Mouse (Mus musculus) activated CD4-positive, CD25-positive, alpha-beta regulatory T cell, adult 4 months (primary cell): ENCODE results near the gene Pink1. TPM values are rescaled to one million over a fixed set of nuclear protein-coding genes. Genes with fewer than 3 reads are reported as not detected.
A peak's percentile ranks its signal among the peaks of the same experiment; 100 is the strongest.
"Not testable (repeated sequence)": the region's sequence is repeated elsewhere in the genome, so short reads cannot be mapped to it uniquely, and the experiment has no call there.

ENCODE experiments used
- ATAC-seq: one replicate; pipeline ENCODE4 v1.8.0; 2017
- polyA plus RNA-seq, 2 experiments: library from polyadenylated mRNA; unstranded; fragments of 100-300 nt; shearing (Covaris generic); gene quantifications; one replicate each; pipeline ENCODE4 v1.2.1; 2017

Gene Pink1
- polyA plus RNA-seq, 2 experiments from 2014 or later = 5.6 to 15.3 TPM

GRCm38 (mm10) chr4:138341393-138341792, 15.3 kb upstream of the Pink1 start:
- ATAC-seq = no peak

DNA sequence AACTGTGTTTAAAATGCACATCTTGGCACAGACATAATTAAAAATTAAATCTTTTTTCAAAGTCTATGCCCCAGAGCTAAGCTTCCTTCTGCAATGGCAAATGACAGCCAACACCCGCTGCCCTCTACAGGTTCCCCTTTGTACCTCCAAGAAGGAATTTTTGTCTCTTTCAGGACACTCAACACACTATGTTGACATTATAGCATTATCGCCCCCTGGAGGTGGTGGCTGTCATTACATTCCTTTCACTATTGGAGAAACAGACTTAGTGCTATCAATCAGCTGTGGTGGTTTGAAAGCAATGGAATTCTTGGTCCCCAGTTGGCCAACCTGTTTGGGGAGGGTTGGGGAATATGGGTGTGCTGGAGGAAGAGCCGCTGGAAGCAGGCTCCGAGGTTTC, 13.9 kb upstream of the Pink1 start:
- ATAC-seq = no peak

DNA sequence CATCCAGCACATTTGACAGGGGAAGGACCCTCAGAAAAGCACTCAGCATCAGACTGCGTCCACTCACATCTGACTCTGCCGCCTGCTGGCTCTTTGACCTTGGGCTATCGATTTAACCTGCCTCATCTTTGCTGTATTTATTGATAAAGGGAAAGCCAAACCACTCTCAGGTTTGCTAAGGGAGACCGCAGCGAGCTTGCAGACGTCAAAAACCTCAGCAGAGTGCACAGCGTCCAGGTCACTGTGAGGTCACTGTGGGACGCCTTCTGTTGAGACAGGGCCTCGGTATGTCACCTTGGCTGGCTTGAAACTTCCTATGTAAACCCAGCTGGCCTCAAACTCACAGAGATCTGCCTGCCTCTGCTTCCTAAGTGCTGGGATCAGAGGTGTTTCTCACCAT, 11.2 kb upstream of the Pink1 start:
- no peak for ATAC-seq

DNA sequence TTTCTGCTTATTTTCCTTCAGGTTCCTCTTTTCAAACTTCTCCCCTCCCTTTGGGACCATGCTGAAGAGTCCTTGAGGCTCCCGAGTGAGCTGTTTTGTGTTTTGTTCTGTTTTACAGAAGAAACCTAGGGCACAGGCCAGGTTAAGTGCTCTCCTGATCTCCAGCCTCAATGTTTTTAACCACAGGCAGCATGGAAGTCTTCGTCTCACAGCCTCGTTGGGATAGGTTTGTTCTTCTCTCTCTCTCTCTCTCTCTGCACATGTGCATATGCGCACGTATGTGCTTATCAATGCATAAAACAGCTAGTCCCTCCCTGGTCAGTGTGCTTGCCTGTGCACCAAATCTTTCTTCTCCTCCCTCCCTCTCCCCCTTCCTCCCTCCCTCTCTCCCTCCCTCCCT, 10.8 kb upstream of the Pink1 start:
- no peak for ATAC-seq

DNA sequence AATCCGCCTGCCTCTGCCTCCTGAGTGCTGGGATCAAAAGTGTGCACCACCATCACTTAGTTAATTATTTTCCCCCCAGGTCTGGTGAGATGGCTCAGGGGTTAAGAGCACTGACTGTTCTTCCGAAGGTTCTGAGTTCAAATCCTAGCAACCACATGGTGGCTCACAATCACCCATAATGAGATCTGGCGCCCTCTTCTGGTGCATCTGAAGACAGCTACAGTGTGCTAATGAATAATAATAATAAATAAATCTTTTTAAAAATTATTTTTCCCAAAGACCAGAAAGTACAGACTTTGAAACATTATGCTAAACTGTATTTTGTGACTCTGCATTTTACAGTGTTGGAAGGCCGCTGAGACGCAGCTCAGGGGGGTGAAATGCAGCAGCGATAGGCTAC, 9.5 kb upstream of the Pink1 start:
- ATAC-seq = no peak

DNA sequence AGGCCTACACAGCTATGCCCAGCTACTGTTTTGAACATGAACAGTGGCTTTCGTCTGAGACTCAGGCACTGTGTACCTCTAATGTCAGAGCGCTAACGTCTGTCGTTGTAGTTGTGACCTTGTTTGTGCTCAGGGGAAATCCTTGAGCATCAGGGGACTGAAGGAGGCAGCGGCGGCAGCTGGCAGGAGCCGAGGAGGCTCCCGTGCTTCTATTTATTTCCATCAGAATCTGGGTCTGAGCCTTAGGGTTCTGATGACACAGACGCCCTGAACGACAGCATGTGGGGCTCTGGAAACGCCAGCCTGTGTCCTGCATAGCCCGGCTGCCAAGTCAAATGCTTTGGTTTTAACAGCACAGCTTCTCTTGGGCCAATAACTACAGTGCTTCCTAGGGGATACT, 8.9 kb upstream of the Pink1 start:
- no peak for ATAC-seq

DNA sequence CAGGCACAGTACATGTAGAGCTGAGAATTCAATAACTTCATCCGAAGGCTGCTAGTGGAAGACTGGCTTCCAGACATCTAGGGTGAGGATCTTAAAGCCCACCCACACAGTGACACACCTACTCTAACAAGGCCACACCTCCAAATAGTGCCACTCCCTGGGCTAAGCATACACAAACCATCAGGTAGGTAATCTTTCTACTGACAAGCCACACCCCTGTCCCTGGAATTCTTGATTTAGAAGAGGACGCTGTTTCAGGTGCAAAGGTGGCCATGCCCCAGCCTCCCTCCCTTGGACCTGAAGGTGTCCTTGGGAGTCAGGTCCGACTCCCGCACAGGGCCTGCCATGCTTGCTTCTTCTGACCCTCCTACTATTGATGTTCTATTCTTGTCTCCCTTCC, 7.0 kb upstream of the Pink1 start:
- ATAC-seq = no peak

GRCm38 (mm10) chr4:138331647-138332046, 5.5 kb upstream of the Pink1 start:
- no peak for ATAC-seq

GRCm38 (mm10) chr4:138330264-138330671, 4.2 kb upstream of the Pink1 start:
- ATAC-seq = no peak

DNA sequence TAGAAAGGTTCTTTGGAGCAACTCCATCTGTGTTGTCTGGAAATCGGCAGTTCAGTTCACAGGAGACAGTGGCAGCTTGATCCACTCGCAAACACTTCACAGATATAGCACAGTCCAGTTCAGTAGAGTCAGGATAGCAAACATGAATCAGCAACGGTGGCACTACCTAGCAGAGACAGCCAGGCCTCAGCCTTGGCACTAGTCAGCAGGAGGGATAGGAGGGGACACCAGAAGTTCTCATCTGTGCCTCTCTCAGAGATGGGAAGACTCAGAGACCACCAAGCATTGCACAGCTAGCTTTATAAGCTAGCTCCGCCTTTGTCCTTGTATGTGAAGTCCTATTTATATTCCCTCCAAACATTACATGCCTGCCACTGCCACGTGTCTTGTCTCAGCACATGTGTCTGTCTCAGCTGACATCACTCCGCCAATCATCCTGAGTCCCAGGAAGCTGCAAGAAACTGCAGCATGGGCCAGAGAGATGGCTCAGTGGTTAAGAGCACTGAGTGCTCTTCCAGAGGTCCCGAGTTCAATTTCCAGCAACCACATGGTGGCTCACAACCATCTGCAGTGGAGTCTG, 1.9 kb upstream of the Pink1 start:
- no peak for ATAC-seq

GRCm38 (mm10) chr4:138327155-138327554, 1.0 kb upstream of the Pink1 start:
- not testable (repeated sequence) for ATAC-seq

GRCm38 (mm10) chr4:138325466-138326076, 536 bp downstream of the Pink1 start:
- ATAC-seq = peak; percentile 86

DNA sequence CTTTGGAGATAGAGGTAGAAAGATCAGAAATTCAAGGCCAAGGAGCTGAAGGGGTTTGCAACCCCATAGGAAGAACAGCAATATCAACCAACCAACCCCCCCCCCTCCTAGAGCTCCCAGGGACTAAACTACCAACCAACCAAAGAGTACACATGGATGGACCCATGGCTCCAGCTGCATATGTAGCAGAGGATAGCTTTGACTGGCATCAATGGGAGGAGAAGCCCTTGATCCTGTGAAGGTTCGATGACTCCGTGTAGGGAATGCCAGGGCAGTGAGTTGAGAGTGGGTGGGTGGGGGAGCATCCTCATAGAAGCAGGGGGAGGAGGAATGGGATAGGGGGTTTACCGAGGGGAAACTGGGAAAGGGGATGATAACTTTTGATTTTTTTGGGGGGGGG, 1.7 kb downstream of the Pink1 start:
- ATAC-seq = no peak

GRCm38 (mm10) chr4:138323753-138324152, 2.4 kb downstream of the Pink1 start:
- no peak for ATAC-seq

GRCm38 (mm10) chr4:138322692-138323091, 3.4 kb downstream of the Pink1 start:
- ATAC-seq = no peak

DNA sequence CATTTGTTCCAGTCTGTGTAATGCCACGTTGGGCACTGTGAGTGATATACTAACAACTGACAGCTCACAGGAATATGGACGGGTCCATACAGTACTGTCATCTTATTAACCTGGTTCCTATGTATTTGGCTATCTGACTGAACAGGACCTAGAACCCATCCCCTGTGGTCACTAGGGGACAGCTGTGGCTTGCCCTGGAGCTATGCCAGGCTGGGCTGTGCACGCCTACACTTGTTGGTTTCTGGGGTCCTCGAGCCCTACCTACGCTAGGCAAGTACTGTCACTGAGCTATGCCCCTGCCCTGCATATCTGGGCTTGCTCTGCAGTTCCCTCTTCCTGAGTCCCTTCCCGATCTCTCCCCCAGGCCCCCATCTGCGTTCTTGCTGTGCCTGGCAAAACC, 4.6 kb downstream of the Pink1 start:
- no peak for ATAC-seq

GRCm38 (mm10) chr4:138320711-138321110, 5.4 kb downstream of the Pink1 start:
- ATAC-seq = no peak

GRCm38 (mm10) chr4:138319508-138319907, 6.6 kb downstream of the Pink1 start:
- ATAC-seq = peak; percentile 58

- ATAC-seq = peak; percentile 60
Observed at GRCm38 (mm10) chr4:138318509-138319266, 7.4 kb downstream of the Pink1 start.

DNA sequence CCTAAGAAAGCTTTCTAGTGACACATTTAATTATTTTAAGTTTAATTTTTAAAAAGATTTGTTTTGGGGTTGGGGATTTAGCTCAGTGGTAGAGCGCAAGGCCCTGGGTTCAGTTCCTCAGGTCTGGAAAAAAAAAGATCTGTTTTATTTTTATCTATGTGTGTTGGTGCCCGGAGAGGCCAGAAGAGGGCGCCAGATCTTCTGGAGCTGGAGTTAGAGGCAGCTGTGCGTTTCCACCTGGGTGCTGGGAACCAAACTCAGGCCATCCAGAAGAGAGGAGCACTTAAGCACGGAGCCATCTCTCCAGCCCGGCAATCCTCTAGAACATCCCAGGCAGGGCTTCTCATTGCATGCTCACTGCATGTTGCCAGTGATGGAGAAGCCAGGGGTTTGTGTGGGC, 9.7 kb downstream of the Pink1 start:
- no peak for ATAC-seq

- ATAC-seq = no peak
Observed at GRCm38 (mm10) chr4:138315781-138316180, 10.3 kb downstream of the Pink1 start.

- ATAC-seq = no peak
Observed at GRCm38 (mm10) chr4:138313795-138314194, 12.3 kb downstream of the Pink1 start.

DNA sequence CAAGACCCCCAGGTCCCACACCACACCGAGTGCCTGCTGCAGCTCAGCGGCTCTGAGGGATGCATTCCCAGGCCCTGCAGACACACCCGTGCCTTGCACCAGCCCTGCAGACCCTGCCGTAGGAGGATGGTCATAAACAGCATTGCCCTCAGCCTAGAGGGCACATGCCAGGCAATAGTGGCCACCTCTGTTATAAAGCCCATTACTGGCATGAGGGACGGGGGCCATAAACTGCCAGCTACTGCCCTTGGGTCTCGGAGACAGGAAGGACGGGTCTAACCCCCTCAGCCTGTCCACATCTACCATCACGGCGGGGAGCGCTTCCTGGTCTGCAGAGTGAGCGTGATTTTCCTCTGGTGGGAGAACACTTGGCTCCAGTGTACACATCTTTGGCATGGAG, 13.1 kb downstream of the Pink1 start:
- no peak for ATAC-seq

- ATAC-seq = no peak
Observed at GRCm38 (mm10) chr4:138312105-138312504, 14.0 kb downstream of the Pink1 start.
